Mouse (Mus musculus): ENCODE measurements at regions not wholly inside any gene's neighbourhood (a gene's known extent, or its start where the extent isn't known, plus 50 kb on each side); places are given as distances from the start of the nearest gene placed in this dataset.

- no peak for DNase-seq (ENCODE audit: low spot score in 2 of 2)
Measured at GRCm38 (mm10) chr3:60138319-60138718, 56.6 kb downstream of the Sucnr1 start.

GRCm38 (mm10) chr3:60159865-60160264 lies 78.2 kb downstream of the Sucnr1 start:
- DNase-seq (ENCODE audit: low spot score in 2 of 2): no peak

GRCm38 (mm10) chr3:60167633-60168032 lies 86.0 kb downstream of the Sucnr1 start:
- DNase-seq (ENCODE audit: low spot score in 2 of 2): no peak

- DNase-seq (ENCODE audit: low spot score in 2 of 2): no peak
Measured at GRCm38 (mm10) chr3:60168135-60168926, 86.7 kb downstream of the Sucnr1 start.

GRCm38 (mm10) chr3:60169606-60170005 lies 87.9 kb downstream of the Sucnr1 start:
- no peak for DNase-seq (ENCODE audit: low spot score in 2 of 2)

GRCm38 (mm10) chr3:60184481-60184880 lies 102.8 kb downstream of the Sucnr1 start:
- no peak for DNase-seq (ENCODE audit: low spot score in 2 of 2)

- peak; percentile 11 to 19 for DNase-seq (ENCODE audit: low spot score in 2 of 2)
Measured at GRCm38 (mm10) chr3:60196031-60196430, 114.4 kb downstream of the Sucnr1 start.

- DNase-seq (ENCODE audit: low spot score in 2 of 2): no peak
Measured at GRCm38 (mm10) chr3:60207936-60208335, 126.3 kb downstream of the Sucnr1 start.

- no peak for DNase-seq (ENCODE audit: low spot score in 2 of 2)
Measured at GRCm38 (mm10) chr3:60218938-60219337, 137.3 kb downstream of the Sucnr1 start.

GRCm38 (mm10) chr3:60240664-60241063 lies 159.0 kb downstream of the Sucnr1 start:
- no peak for DNase-seq (ENCODE audit: low spot score in 2 of 2)

GRCm38 (mm10) chr3:60266666-60267415 lies 185.2 kb downstream of the Sucnr1 start:
- DNase-seq (ENCODE audit: low spot score in 2 of 2): no peak

GRCm38 (mm10) chr3:60267416-60268174 lies 185.9 kb downstream of the Sucnr1 start:
- no peak for DNase-seq (ENCODE audit: low spot score in 2 of 2)

- DNase-seq (ENCODE audit: low spot score in 2 of 2): no peak
Measured at GRCm38 (mm10) chr3:60270463-60270862, 188.8 kb downstream of the Sucnr1 start.

GRCm38 (mm10) chr3:60273744-60274143 lies 192.1 kb downstream of the Sucnr1 start:
- no peak for DNase-seq (ENCODE audit: low spot score in 2 of 2)

GRCm38 (mm10) chr3:60275249-60275838 lies 193.7 kb downstream of the Sucnr1 start:
- no peak for DNase-seq (ENCODE audit: low spot score in 2 of 2)

GRCm38 (mm10) chr3:60277791-60278190 lies 194.8 kb upstream of the Mbnl1 start:
- DNase-seq (ENCODE audit: low spot score in 2 of 2): no peak

GRCm38 (mm10) chr3:60281229-60281628 lies 191.4 kb upstream of the Mbnl1 start:
- DNase-seq (ENCODE audit: low spot score in 2 of 2): no peak

- no peak for DNase-seq (ENCODE audit: low spot score in 2 of 2)
Measured at GRCm38 (mm10) chr3:60281959-60282495, 190.6 kb upstream of the Mbnl1 start.

GRCm38 (mm10) chr3:60292142-60292541 lies 180.5 kb upstream of the Mbnl1 start:
- peak; percentile 14 to 23 for DNase-seq (ENCODE audit: low spot score in 2 of 2)

GRCm38 (mm10) chr3:60292940-60293339 lies 179.7 kb upstream of the Mbnl1 start:
- DNase-seq (ENCODE audit: low spot score in 2 of 2): no peak

GRCm38 (mm10) chr3:60305399-60305798 lies 167.2 kb upstream of the Mbnl1 start:
- DNase-seq (ENCODE audit: low spot score in 2 of 2): no peak

- no peak for DNase-seq (ENCODE audit: low spot score in 2 of 2)
Measured at GRCm38 (mm10) chr3:60310402-60310801, 162.2 kb upstream of the Mbnl1 start.
